Mouse (Mus musculus) stomach, embryonic 16.5 days (tissue): ENCODE data around the gene Klf9. TPM values are rescaled to one million over a fixed set of nuclear protein-coding genes. Genes with fewer than 3 reads are reported as not detected.

Source experiments
- ATAC-seq: fragments of 200-750 bp; cut with Nextera tagmentation; 2 replicates; pipeline ENCODE4 v1.8.0; 2017; ENCODE audit warnings: moderate number of reproducible peaks, moderate TSS enrichment; ENCODE audit not compliant: insufficient read depth, low FRiP score
- H3K27ac ChIP-seq: fragments of 300-500 bp; sonication (generic); 2 replicates; pipeline ENCODE4 v1.5.1; 2014; ENCODE audit warnings: low read length
- H3K27me3 ChIP-seq: fragments of 300-500 bp; sonication (generic); 2 replicates; pipeline ENCODE4 v1.6.1; 2014; ENCODE audit warnings: low read length, control low read depth, mixed read lengths; ENCODE audit not compliant: control insufficient read depth, insufficient read depth
- H3K36me3 ChIP-seq: fragments of 300-500 bp; sonication (generic); 2 replicates; pipeline ENCODE4 v1.6.1; 2014; ENCODE audit warnings: low read length; ENCODE audit not compliant: control insufficient read depth, insufficient read depth
- H3K4me1 ChIP-seq: fragments of 300-500 bp; sonication (generic); 2 replicates; pipeline ENCODE4 v1.6.1; 2014; ENCODE audit warnings: low read length, control low read depth, mixed read lengths; ENCODE audit not compliant: control insufficient read depth, insufficient read depth
- H3K4me2 ChIP-seq: fragments of 300-500 bp; sonication (generic); 2 replicates; pipeline ENCODE4 v1.6.1; 2014; ENCODE audit warnings: low read depth, low read length, mixed read lengths
- H3K4me3 ChIP-seq: fragments of 300-500 bp; sonication (generic); replicated peaks from 2 replicates; pipeline ENCODE4 v1.5.1; 2014; ENCODE audit warnings: mild to moderate bottlenecking, low read length
- H3K9ac ChIP-seq: fragments of 300-500 bp; sonication (generic); 2 replicates; pipeline ENCODE4 v1.6.1; 2014; ENCODE audit warnings: low read length
- H3K9me3 ChIP-seq: fragments of 300-500 bp; sonication (generic); replicated peaks from 2 replicates; pipeline ENCODE4 v1.6.1; 2016; ENCODE audit warnings: low read length, control low read depth; ENCODE audit not compliant: control insufficient read depth
- WGBS: fragments of 180-500 bp; shearing (Covaris S2); extraction: QIAGEN DNeasy Blood & Tissue Kit; methylation state at CpG from one replicate; pipeline ENCODE4 v1.1.7; 2014; 5-methylcytosine and 5-hydroxymethylcytosine counted together
- polyA plus RNA-seq: library from polyadenylated mRNA; unstranded; fragments of >200 nt; fragmentation: Nextera tagmentation; extraction: Ambion mirVana; gene quantifications from 2 replicates; pipeline ENCODE4 v1.2.1, GENCODE M21; 2015

The Klf9 gene
- polyA plus RNA-seq, 1 experiment from 2014 or later, result 7.9 TPM

DNA sequence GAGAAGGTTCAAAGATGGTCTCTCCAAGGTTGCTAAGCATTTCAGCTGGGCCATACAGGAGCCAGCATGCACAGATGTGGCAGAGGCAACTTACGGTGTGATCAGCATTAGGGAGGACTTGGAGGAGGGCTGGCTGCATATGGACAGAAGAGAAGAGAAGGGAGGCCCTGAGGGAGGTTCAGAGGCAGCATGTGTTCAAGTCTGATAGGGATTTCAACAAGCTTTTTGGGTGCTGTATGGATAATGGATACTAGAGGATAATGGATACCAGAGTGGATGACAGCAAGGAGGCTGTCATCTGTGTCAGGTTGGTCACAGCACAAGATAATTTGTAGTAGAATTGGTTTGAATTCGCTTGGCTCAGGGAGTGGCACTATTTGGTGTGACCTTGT is 28.6 kb downstream of the Klf9 start:
- WGBS, result 94% methylated on average over 2 of the region's 2 CpGs
- H3K27ac ChIP-seq, result no peak overlapping the region
- ATAC-seq, result no peak

DNA sequence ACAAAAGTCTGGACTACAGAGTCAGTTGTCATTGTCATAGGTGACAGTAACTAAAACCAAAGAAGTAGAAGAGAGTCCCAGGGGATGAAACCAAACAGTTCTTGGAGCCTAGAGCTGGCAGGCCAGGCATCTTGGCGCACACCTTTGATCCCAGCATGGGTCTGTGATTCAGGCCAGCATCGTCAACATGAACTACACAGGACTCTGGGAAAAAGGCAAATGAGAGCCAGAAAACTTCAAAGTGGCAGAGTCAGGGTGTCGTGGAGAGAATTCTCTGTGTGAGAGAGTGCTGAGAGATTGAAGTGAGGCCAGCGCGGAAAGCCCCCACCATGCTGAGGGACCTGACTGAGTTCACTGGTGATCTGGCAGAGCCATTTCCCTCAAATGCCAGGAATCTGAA is 29.4 kb downstream of the Klf9 start:
- Histone ChIP-seq H3K4me1 (no peaks in the 10 kb centered on the region), H3K36me3 (no peaks in the 10 kb centered on the region), H3K9ac (no peak overlapping the region), H3K4me2 (no peak overlapping the region), H3K4me3 (no peak overlapping the region), H3K9me3 (no peaks in the 10 kb centered on the region; the same call in 1 of the 2 replicates), H3K27ac (no peak overlapping the region), H3K27me3 (no peaks in the 10 kb centered on the region)
- 83% methylated on average over 5 of the region's 5 CpGs for WGBS
- no peak for ATAC-seq

More for the DNA sequence above, 28.6 kb downstream of the Klf9 start:
- no peaks in the 10 kb centered on the region for H3K4me1 ChIP-seq
- H3K36me3 ChIP-seq, result no peaks in the 10 kb centered on the region
- no peak overlapping the region for H3K9ac ChIP-seq
- no peaks in the 10 kb centered on the region for H3K27me3 ChIP-seq
- no peak overlapping the region for H3K4me2 ChIP-seq
- H3K9me3 ChIP-seq, result no peaks in the 10 kb centered on the region; the same call in 1 of the 2 replicates
- no peak overlapping the region for H3K4me3 ChIP-seq

DNA sequence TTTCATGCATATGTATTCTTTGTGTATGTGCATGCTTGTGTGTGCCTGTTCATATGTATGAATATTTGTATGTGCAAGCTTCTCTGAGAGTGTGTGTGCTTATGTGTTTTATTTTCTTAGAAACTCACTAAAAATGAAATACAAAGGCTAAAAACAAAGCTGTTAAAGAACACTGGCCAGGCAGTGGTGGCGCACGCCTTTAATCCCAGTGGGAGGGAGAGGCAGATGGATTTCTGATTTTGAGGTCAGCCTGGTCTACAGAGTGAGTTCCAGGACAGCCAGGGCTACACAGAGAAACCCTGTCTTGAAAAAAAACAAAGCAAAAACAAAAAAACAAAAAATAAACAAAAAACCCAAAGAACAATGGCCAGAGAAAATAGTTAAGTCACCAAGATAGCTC is 30.1 kb downstream of the Klf9 start:
- Histone ChIP-seq H3K4me3 (no peak overlapping the region), H3K27ac (no peak overlapping the region), H3K27me3 (no peaks in the 10 kb centered on the region), H3K4me2 (no peak overlapping the region), H3K9ac (no peak overlapping the region), H3K9me3 (no peaks in the 10 kb centered on the region; the same call in 1 of the 2 replicates), H3K4me1 (no peaks in the 10 kb centered on the region), H3K36me3 (no peaks in the 10 kb centered on the region)
- no peak for ATAC-seq
- WGBS, result 95% methylated on average over 2 of the region's 2 CpGs

DNA sequence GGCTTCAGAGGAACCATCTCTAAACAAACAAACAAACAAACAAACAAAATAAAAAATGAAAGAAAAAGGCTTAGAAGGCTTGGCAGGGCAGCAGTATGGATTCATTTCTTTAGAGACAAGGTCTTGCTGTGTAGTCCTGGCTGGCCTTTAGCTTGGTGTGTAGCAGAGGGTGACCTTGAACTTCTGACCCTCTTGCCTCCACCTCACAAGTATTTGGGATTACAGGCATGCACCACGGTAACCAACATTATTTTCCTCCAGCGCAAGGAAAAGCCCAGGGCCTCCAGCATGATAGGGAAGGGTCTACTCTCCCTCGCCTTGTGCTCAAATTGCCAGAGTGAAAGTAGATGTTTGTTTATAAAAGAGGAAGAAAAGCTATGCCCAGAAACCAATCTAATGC is 34.1 kb downstream of the Klf9 start:
- no peaks in the 10 kb centered on the region; the same call in 1 of the 2 replicates for H3K9me3 ChIP-seq
- H3K27me3 ChIP-seq, result no peaks in the 10 kb centered on the region
- H3K9ac ChIP-seq, result no peak overlapping the region
- H3K27ac ChIP-seq, result no peak overlapping the region
- WGBS, result 68% methylated on average over 3 of the region's 3 CpGs
- no peak for ATAC-seq
- H3K4me2 ChIP-seq, result no peak overlapping the region
- no peaks in the 10 kb centered on the region for H3K4me1 ChIP-seq
- H3K36me3 ChIP-seq, result no peaks in the 10 kb centered on the region
- H3K4me3 ChIP-seq, result no peak overlapping the region

DNA sequence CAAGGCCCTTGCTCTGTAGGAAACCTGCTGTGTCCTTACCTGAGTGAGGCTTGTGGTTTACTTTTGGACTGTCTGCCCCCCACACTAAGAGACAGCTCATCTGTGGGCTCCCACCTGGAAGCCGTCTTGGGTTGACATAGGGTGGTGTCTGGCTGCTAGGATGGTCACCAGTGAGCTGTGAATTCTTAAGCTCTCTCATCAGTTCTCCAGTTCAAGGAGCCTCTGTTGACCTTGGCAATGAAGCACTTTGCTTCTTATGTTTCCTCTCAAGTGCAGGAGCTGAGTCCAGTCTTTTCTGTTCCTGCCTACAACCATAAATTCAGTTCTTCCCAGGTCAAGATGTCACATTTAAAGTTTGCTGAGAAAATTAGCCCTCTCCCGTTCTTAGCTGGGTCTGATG is 34.5 kb downstream of the Klf9 start:
- H3K36me3 ChIP-seq, result no peaks in the 10 kb centered on the region
- H3K4me1 ChIP-seq, result no peaks in the 10 kb centered on the region
- no peaks in the 10 kb centered on the region for H3K27me3 ChIP-seq
- no peaks in the 10 kb centered on the region; the same call in 1 of the 2 replicates for H3K9me3 ChIP-seq
- no peak overlapping the region for H3K9ac ChIP-seq
- WGBS, result 43% methylated on average over 2 of the region's 2 CpGs
- H3K4me3 ChIP-seq, result no peak overlapping the region
- H3K27ac ChIP-seq, result no peak overlapping the region
- no peak overlapping the region for H3K4me2 ChIP-seq
- no peak for ATAC-seq

DNA sequence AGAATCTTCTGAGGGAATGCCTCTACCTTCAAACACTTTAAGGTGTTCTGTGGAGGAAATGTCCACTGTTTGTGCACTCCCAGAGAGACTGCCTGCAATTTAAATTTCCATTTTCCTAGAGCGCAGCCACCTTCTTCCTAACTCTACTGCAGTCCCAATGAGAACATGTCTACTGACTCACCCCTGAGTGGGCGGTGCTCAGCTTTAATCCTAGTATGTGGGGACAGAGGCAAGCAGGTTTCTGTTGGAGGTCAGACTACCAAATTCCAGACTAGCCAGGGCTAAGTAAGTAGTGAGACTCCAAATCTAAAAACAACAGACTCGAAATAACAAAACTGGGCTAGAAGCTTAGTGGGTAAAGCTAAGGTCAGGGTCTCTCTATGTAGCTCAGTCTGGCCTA is 37.5 kb downstream of the Klf9 start:
- no peaks in the 10 kb centered on the region for H3K27me3 ChIP-seq
- H3K9me3 ChIP-seq, result no peaks in the 10 kb centered on the region
- no peaks in the 10 kb centered on the region for H3K4me1 ChIP-seq
- 90% methylated on average over 3 of the region's 3 CpGs for WGBS
- no peak for ATAC-seq
- no peak overlapping the region for H3K9ac ChIP-seq
- H3K36me3 ChIP-seq, result no peaks in the 10 kb centered on the region
- H3K27ac ChIP-seq, result no peak overlapping the region
- no peak overlapping the region for H3K4me3 ChIP-seq
- H3K4me2 ChIP-seq, result no peak overlapping the region

DNA sequence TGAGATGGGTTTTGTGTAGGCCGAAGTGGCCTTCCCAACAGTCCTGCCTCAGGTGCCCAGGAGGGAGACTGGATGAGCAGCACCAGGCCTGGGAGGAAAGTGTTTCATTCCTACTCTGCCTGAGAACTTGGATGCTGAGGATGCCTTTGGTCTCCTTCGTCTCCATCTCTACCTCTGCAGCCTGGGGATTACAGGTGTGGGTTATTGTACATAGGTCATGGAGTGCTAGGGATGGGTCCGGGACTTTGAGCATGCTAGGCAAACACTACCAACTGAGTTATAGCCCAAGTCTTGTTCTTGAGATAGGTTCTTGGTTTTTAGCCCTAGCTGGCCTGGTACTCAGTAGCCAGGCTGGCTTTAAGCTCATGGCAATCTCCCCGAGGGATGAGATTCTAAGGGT is 42.5 kb downstream of the Klf9 start:
- Histone ChIP-seq H3K4me1 (no peaks in the 10 kb centered on the region), H3K27ac (no peak overlapping the region), H3K36me3 (no peaks in the 10 kb centered on the region), H3K27me3 (no peaks in the 10 kb centered on the region), H3K9me3 (no peaks in the 10 kb centered on the region), H3K4me2 (no peak overlapping the region), H3K9ac (no peak overlapping the region), H3K4me3 (no peak overlapping the region)
- WGBS, result 91% methylated on average over 4 of the region's 4 CpGs
- ATAC-seq, result no peak

DNA sequence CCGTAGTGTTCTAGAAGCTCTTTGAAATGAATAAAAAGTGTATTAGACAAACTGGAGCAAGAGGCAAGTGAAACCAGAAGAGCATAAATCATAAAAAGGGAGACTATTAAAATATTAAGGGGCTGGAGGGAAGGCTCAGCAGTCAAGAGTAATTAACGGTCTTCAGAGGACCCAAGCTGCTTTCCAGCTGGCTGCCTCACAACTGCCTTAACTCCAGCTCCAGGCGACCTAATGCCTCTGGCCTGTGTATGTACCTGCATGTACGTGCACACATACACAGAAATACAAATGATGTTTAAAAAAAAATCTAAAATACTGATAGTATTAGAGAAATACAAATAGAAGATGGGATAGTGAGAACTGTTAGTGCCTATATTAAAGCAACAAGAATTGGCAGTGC is 43.0 kb downstream of the Klf9 start:
- 56% methylated on average over 4 of the region's 4 CpGs for WGBS

DNA sequence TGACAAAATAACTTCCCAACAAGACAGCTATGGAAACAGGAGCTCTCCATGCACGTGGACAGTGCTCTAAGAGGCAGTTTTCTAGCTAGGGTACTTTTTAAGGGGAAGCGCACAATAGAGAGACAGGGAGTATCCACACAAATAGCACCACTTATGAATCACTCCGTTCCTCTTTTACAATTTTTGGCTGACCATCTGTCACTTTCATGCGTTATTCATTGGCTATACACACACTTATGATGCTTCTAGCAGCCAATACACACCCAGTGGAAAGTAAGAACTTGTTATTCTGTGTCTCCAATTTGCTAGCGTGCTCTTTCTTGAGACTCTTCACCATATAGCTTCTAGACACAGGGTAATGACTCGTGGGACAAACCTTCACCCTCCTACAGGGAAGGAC is 46.7 kb downstream of the Klf9 start:
- Histone ChIP-seq H3K4me2 (no peak overlapping the region), H3K9ac (no peak overlapping the region), H3K4me1 (no peaks in the 10 kb centered on the region), H3K36me3 (no peaks in the 10 kb centered on the region), H3K27ac (no peak overlapping the region), H3K9me3 (no peaks in the 10 kb centered on the region), H3K27me3 (no peaks in the 10 kb centered on the region), H3K4me3 (no peak overlapping the region)
- ATAC-seq, result no peak
- WGBS, result 82% methylated on average over 6 of the region's 6 CpGs

More for the DNA sequence above, 43.0 kb downstream of the Klf9 start:
- H3K27ac ChIP-seq, result no peak overlapping the region
- no peak overlapping the region for H3K4me3 ChIP-seq
- H3K36me3 ChIP-seq, result no peaks in the 10 kb centered on the region
- H3K4me2 ChIP-seq, result no peak overlapping the region
- ATAC-seq, result no peak
- H3K27me3 ChIP-seq, result no peaks in the 10 kb centered on the region
- no peak overlapping the region for H3K9ac ChIP-seq
- H3K9me3 ChIP-seq, result no peaks in the 10 kb centered on the region
- H3K4me1 ChIP-seq, result no peaks in the 10 kb centered on the region

DNA sequence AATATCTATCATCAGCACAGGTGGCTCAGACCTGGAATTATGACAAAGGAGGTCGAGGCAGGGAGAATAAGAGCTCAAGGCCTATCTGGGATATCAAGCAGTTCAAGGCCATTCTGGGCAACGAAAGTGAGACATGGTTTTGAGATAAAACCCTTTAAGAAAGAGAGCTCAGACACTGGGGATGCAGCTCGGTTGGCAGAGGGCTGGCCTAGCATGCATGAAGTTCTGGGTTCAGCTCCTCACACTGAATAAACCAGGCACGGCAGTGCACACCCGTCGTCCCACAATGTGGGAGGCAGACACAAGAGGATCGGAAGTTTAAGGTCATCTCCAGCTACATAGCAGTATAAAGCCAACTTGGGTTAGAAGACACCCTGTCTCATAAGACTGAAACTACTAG is 48.0 kb downstream of the Klf9 start:
- no peak for ATAC-seq
- no peak overlapping the region for H3K9ac ChIP-seq

More for the DNA sequence above, 48.0 kb downstream of the Klf9 start:
- H3K27me3 ChIP-seq, result no peaks in the 10 kb centered on the region
- no peaks in the 10 kb centered on the region for H3K4me1 ChIP-seq
- no peaks in the 10 kb centered on the region for H3K9me3 ChIP-seq
- no peak overlapping the region for H3K4me3 ChIP-seq
- no peak overlapping the region for H3K27ac ChIP-seq
- 87% methylated on average over 7 of the region's 7 CpGs for WGBS
- no peaks in the 10 kb centered on the region for H3K36me3 ChIP-seq
- no peak overlapping the region for H3K4me2 ChIP-seq
